Mouse (Mus musculus) olfactory bulb, adult 2 months (tissue): ENCODE results near the gene Vipr2. TPM values are rescaled to one million over a fixed set of nuclear protein-coding genes. Genes with fewer than 3 reads are reported as not detected.

Experiments used
- H3K27ac ChIP-seq: fragments of 200-500 bp; 2 replicates; pipeline ENCODE4 v1.5.1; 2012; ENCODE audit warnings: low read depth, low read length; ENCODE audit not compliant: insufficient read depth
- H3K4me1 ChIP-seq: fragments of 200-500 bp; 2 replicates; pipeline ENCODE4 v1.6.1; 2012; ENCODE audit warnings: low read length; ENCODE audit not compliant: control insufficient read depth, insufficient read depth
- H3K4me3 ChIP-seq: fragments of 200-500 bp; 2 replicates; pipeline ENCODE4 v1.5.1; 2012; ENCODE audit warnings: mild to moderate bottlenecking, low read depth, low read length, moderate library complexity; ENCODE audit not compliant: insufficient read depth
- CTCF ChIP-seq: fragments of 200-500 bp; IDR thresholded peaks from 2 replicates; pipeline ENCODE4 v1.5.1; 2012; ENCODE audit warnings: low read depth, mild to moderate bottlenecking, low read length, moderate library complexity; ENCODE audit not compliant: insufficient read depth
- POLR2A ChIP-seq: fragments of 200-500 bp; IDR thresholded peaks from 2 replicates; pipeline ENCODE4 v1.6.1; 2012; ENCODE audit warnings: mild to moderate bottlenecking, low read depth, low read length, moderate library complexity; ENCODE audit not compliant: insufficient read depth
- WGBS: fragments of 180-500 bp; shearing (Covaris S2); methylation state at CpG from one replicate; pipeline ENCODE4 v1.1.7; 2018; 5-methylcytosine and 5-hydroxymethylcytosine counted together
- polyA plus RNA-seq: library from polyadenylated mRNA; stranded (reverse); fragments of >200 nt; gene quantifications from 2 replicates; pipeline ENCODE4 v1.2.4, GENCODE M21; 2012; ENCODE audit warnings: low replicate concordance; ENCODE audit not compliant: missing spikeins, insufficient read depth, insufficient read length

Gene Vipr2
- polyA plus RNA-seq: not detected in 2 replicates

DNA sequence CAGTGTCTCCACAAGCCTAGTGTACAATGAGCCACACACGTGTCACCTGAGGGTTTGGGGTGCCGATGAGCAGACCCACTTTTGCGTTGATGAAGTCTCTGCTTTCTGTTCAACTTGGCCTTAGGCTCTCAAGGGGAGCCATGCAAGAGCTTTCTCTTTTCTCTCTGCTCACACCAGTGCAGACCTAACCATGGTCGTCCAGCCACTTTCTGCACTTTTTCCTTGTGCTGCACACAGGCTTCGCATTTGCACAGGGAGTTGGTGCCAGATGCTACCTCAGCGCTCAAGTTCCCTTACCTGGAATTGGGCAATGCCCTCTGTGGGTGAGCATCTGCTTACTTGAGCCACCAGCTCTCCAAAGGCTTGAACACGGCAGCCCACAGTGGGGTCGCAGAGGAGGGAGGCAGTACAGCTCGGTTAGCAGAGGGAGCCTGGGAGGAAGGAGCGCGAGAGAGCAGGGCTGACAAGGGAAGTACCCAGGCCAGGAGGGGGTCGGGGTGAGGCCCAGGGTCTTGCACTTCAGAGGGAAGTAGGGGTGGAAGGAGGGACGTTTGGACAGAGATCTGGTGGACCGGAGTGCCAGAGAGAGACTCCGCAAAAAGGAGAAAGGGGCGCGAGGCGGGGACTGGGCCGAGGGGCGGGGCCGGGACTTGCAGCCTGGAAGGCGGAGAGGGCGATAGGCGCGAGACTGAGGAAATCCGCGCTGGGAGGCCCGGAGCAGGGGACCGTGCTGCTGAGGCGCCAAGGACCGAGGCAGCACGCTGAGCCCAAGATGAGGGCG, at the start of gene Vipr2:
Gene Vipr2, plus strand, starts transcription at position 653 of the 781 bp plus-strand sequence.
- TF ChIP-seq CTCF (no peak), POLR2A (peak; percentile 44)
- WGBS: 7% methylated on average over 33 of the region's 33 CpGs
- peak within 1 kb of the TSS; percentile 64 for H3K4me3 ChIP-seq
- H3K27ac ChIP-seq: peak within 1 kb of the TSS; percentile 90
- peaks cover 12% of the 10 kb centered on the region for H3K4me1 ChIP-seq

DNA sequence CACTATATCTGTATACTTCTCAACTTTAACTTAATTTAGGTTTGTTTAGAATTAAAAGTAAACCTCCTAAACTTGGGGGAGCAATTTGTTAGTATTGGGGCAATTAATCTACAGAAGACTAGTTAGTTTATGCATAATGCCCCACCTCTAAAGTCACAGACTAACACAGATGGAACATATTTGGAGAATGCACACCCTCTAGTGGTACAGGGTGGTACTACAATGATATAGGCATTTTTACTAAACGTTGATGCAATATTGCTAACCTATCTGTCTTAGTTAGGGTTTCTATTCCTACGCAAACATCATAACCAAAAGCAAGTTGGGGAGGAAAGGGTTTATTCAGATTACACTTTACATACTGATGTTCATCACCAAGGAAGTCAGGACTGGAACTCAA, 49.4 kb upstream of the Vipr2 start:
- H3K4me3 ChIP-seq: no peak overlapping the region
- H3K27ac ChIP-seq: no peak overlapping the region
- H3K4me1 ChIP-seq: no peaks in the 10 kb centered on the region
- TF ChIP-seq CTCF: no peak
- no peak for TF ChIP-seq POLR2A
- 48% methylated on average over 2 of the region's 2 CpGs for WGBS

DNA sequence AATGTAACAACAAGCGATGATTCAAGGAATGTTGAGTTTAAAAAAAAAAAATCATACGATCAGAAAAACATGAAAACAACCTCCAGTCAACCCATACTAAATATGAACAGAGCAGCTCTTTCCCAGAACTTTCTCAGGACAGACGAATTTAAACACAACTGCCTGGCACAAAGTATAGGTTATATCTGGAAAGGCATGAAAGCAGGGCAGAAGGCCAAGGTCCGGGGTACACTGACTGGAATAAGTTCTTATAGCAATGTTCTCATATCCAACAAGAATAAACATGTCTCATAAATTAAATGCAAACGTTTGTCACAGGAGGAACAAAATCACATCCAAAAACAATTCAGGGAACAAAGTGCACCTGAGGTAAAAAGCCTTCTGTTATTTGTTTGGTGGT, 42.2 kb upstream of the Vipr2 start:
- no peak for TF ChIP-seq CTCF
- TF ChIP-seq POLR2A: no peak
- 68% methylated on average over 5 of the region's 5 CpGs for WGBS

DNA sequence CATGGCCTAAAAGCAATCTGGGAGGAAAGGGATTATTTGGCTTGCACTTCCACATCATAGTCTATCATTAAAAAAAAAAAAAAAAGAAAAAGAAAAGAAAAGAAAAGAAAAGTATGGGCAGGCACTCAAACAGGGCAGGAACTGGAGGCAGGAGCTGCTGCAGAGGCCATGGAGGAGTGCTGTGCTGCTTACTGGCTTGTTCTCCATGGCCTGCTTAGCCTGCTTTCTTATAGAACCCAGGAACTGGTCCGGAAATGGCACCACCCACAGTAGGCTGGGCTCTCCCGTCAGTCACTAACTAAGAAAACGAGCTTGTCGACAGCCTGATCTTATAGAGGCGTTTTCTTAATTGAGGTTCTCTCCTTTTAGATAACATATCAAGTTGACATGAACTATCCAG, 32.7 kb upstream of the Vipr2 start:
- TF ChIP-seq CTCF: no peak
- TF ChIP-seq POLR2A: no peak
- H3K4me3 ChIP-seq: no peak overlapping the region
- peaks cover 6% of the 10 kb centered on the region for H3K4me1 ChIP-seq
- no peak overlapping the region for H3K27ac ChIP-seq
- 77% methylated on average over 5 of the region's 5 CpGs for WGBS

More for the DNA sequence above, 42.2 kb upstream of the Vipr2 start:
- no peak overlapping the region for H3K27ac ChIP-seq
- no peak overlapping the region for H3K4me3 ChIP-seq
- no peaks in the 10 kb centered on the region for H3K4me1 ChIP-seq

DNA sequence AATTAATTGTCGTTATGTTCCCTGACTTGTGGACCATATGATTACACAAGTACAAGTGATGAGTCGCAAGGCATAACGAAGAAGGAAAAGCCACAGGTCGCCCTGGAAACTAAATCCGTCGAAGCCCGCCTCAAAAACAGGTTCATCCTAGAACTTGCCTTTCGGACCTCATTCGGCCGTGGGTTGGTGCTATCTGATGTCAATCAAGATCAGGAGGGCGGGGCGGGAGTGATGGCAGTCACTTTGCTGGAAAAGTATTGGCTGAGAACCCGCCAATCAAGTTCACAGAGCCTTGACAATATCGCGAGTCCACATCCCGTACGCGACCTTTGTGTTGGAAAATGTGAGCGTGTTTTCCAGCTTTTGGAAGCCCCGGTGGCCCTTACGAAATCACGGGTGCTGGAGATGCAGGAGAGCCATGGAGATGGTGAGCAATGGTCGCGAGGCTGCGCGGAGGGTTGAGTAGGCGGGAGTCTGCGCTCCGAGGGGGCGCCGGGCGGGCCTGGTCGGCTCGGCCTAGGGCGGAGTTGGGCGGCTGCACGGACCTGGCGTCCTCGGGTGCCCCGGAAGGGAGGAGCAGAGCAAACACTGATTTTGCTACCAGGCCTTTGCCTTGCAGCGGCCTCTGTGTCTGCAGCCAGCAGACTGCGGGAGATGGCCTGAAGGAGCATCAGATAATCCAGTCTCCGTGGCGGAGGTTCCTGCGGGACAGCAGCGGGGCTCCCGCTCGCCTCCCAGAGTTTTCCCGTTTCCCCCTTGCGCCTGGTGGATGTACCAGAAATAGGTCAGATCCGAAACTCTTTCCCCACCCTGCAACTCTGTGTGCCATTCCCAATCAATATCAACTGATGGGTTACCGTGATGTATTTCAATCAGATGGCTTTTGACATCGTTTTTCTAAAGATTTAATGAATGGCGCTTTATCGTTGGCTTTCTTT, 29.8 kb upstream of the Vipr2 start, which contains the start of gene Zfp386:
Gene Zfp386, plus strand, starts transcription at position 285 of the 938 bp plus-strand sequence.
- peaks cover 8% of the 10 kb centered on the region for H3K4me1 ChIP-seq
- under 1% methylated on average over 55 of the region's 55 CpGs for WGBS
- peak; percentile 62 for TF ChIP-seq POLR2A
- no peak for TF ChIP-seq CTCF
- peak within 1 kb of the TSS; percentile 86 for H3K4me3 ChIP-seq
- H3K27ac ChIP-seq: peak within 1 kb of the TSS; percentile 95

DNA sequence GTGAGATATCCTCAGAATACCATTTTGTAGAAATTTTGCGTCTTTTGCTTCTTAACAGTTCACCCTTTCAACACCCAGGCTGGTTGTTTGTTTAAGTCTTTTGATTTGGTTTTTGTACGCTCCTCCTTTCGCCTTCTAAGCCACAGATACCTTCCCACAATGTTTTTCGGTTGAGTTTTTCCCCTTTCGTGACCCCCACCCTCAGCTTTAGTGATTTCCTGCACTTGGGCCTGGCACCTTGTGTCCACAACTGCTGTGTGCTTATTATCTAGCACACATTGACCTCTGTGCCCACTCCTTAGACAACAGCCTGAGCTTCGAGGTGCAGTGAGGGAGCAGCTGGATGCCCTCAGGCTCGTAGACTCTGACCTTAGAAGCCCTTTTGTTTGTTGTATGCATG, 28.8 kb upstream of the Vipr2 start:
- Histone ChIP-seq H3K4me1 (peaks cover 8% of the 10 kb centered on the region), H3K4me3 (peak overlapping the region; percentile 46), H3K27ac (peak overlapping the region; percentile 20)
- TF ChIP-seq POLR2A: no peak
- 33% methylated on average over 7 of the region's 7 CpGs for WGBS

DNA sequence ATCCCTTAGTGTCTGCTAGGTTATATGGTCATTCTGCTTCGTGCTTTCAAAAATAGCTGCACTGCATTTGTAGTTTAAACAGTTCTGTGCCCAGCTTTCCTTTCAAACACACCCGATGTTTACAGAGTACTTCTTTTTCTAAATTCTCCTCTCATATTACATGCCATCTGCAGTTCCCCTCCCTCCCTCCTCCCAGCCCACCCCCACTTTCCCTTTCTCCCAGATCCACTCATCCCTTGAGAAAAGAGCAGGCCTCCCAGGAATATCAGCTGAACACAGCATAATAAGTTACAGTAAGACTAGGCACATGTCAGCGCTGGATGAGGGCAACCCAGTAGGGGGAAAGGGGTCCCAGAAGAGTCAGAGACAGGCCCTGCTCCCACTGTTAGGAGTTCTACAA, 28.3 kb upstream of the Vipr2 start:
- no peak overlapping the region for H3K4me3 ChIP-seq
- TF ChIP-seq POLR2A (no peak), CTCF (no peak)
- WGBS: 44% methylated on average over 3 of the region's 3 CpGs
- peaks cover 8% of the 10 kb centered on the region for H3K4me1 ChIP-seq
- H3K27ac ChIP-seq: peak overlapping the region; percentile 20; the same call in 1 of the 2 replicates

DNA sequence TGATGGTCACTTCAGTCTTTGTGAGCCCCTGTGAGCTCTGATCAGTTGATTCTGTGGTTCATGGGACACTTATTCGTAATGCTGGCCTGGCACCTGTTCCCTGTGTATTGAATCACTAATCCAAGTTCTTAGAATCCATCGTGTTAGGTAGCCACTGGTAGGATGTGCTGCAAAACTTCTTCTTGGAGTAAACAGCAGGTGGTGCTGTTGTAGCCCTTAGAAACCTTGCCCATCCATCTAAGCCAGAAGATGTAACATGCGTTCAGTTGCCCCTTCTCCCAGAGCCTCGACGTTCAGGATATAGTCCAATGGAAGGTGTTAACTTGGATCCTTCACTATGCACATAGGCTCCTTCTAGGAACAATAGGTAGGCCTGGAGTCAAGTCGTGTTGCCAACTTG, 27.8 kb upstream of the Vipr2 start:
- 58% methylated on average over 6 of the region's 6 CpGs for WGBS
- H3K27ac ChIP-seq: no peak overlapping the region
- no peak for TF ChIP-seq CTCF
- TF ChIP-seq POLR2A: no peak
- no peak overlapping the region for H3K4me3 ChIP-seq
- peaks cover 8% of the 10 kb centered on the region for H3K4me1 ChIP-seq
